Mouse (Mus musculus) bone marrow macrophage, adult 2 months (primary cell): ENCODE measurements at regions not wholly inside any gene's neighbourhood (a gene's known extent, or its start where the extent isn't known, plus 50 kb on each side); places are given as distances from the start of the nearest gene placed in this dataset.

Experiments used
- CTCF ChIP-seq: IDR thresholded peaks from 2 replicates; pipeline ENCODE4 v1.5.1; 2012; ENCODE audit warnings: low read depth, mild to moderate bottlenecking, low read length, moderate library complexity
- POLR2A ChIP-seq: IDR thresholded peaks from 2 replicates; pipeline ENCODE4 v1.6.1; 2012; ENCODE audit warnings: mild to moderate bottlenecking, low read depth, low read length, borderline replicate concordance

DNA sequence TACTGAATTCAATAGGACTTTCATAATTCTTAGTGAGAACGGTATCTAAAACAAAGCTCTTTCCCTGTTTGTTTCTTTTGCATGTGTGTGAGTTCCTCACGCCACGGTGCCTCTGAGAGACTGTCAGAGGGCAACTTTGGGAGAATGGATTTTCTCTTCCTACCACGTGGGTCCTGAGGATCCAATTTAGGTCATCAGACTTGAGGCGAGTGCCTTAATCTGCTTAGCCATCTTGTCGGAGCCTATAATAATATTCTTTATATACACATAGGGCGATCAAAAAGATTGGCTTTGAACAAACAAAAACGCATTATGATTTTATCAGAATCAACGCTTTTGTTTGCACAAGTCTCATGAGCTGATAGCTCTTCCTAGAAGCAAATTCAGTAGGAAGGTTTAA is 119.6 kb downstream of the Enc1 start:
- TF ChIP-seq POLR2A (no peak), CTCF (no peak)
